Mouse (Mus musculus) thymus, postnatal 0 days (tissue): ENCODE results near the gene Aimp1. TPM values are rescaled to one million over a fixed set of nuclear protein-coding genes. Genes with fewer than 3 reads are reported as not detected.

Experiments used
- DNase-seq: peaks from one replicate; pipeline ENCODE4 v3.0.0-alpha.2; 2015; ENCODE audit warnings: low spot score
- polyA plus RNA-seq: library from polyadenylated mRNA; unstranded; fragments of >200 nt; fragmentation: Nextera tagmentation; extraction: Ambion mirVana; gene quantifications from 2 replicates; pipeline ENCODE4 v1.2.1, GENCODE M21; 2015

Gene Aimp1
- 74.2 and 80.1 TPM in 2 replicates for polyA plus RNA-seq

- no peak for DNase-seq
Observed at GRCm38 (mm10) chr3:132684231-132684928, at the start of gene Aimp1. Gene Aimp1, minus strand, starts transcription at chr3:132684370.

GRCm38 (mm10) chr3:132724326-132724725, 40.2 kb upstream of the Aimp1 start:
- DNase-seq: no peak

GRCm38 (mm10) chr3:132717316-132717715, 33.1 kb upstream of the Aimp1 start:
- DNase-seq: no peak

GRCm38 (mm10) chr3:132713913-132714312, 29.7 kb upstream of the Aimp1 start:
- DNase-seq: no peak

GRCm38 (mm10) chr3:132706977-132707376, 22.8 kb upstream of the Aimp1 start:
- no peak for DNase-seq

GRCm38 (mm10) chr3:132704216-132704615, 20.0 kb upstream of the Aimp1 start:
- DNase-seq: no peak

GRCm38 (mm10) chr3:132701368-132701767, 17.2 kb upstream of the Aimp1 start:
- peak; percentile 25 for DNase-seq

- DNase-seq: peak; percentile 93
Observed at GRCm38 (mm10) chr3:132683447-132684230, 531 bp downstream of the Aimp1 start, which contains the start of gene Tbck. Gene Tbck, plus strand, starts transcription at chr3:132684144.

- no peak for DNase-seq
Observed at GRCm38 (mm10) chr3:132677494-132677893, 6.7 kb downstream of the Aimp1 start.

- no peak for DNase-seq
Observed at GRCm38 (mm10) chr3:132655955-132656354, 28.2 kb downstream of the Aimp1 start.

- no peak for DNase-seq
Observed at GRCm38 (mm10) chr3:132653959-132654358, 30.2 kb downstream of the Aimp1 start.

GRCm38 (mm10) chr3:132651776-132652175, 32.4 kb downstream of the Aimp1 start:
- DNase-seq: no peak

- DNase-seq: no peak
Observed at GRCm38 (mm10) chr3:132650191-132650590, 34.0 kb downstream of the Aimp1 start.

- DNase-seq: no peak
Observed at GRCm38 (mm10) chr3:132649368-132649767, 34.8 kb downstream of the Aimp1 start.

- no peak for DNase-seq
Observed at GRCm38 (mm10) chr3:132646814-132647213, 37.4 kb downstream of the Aimp1 start.

GRCm38 (mm10) chr3:132644071-132644470, 40.1 kb downstream of the Aimp1 start:
- no peak for DNase-seq

- DNase-seq: no peak
Observed at GRCm38 (mm10) chr3:132637080-132637479, 47.1 kb downstream of the Aimp1 start.

GRCm38 (mm10) chr3:132633261-132633660, 50.9 kb downstream of the Aimp1 start:
- DNase-seq: no peak

- DNase-seq: no peak
Observed at GRCm38 (mm10) chr3:132629601-132630239, 54.5 kb downstream of the Aimp1 start, which contains the start of gene Gimd1. Gene Gimd1, plus strand, starts transcription at chr3:132629820.

GRCm38 (mm10) chr3:132628741-132629140, 55.4 kb downstream of the Aimp1 start:
- no peak for DNase-seq
